Mouse (Mus musculus): ENCODE data around the gene A630076J17Rik. TPM values are rescaled to one million over a fixed set of nuclear protein-coding genes. Genes with fewer than 3 reads are reported as not detected.

Gene A630076J17Rik
- polyA plus RNA-seq, 1 experiment from 2014 or later = not detected

- no peaks in the 10 kb centered on the region for H3K36me3 ChIP-seq
- H3K27me3 ChIP-seq = no peaks in the 10 kb centered on the region
- peaks cover 4% of the 10 kb centered on the region; the same call in 1 of the 2 replicates for H3K4me1 ChIP-seq (replicated peaks)
- H3K9me3 ChIP-seq = no peaks in the 10 kb centered on the region
- H3K4me2 ChIP-seq (replicated peaks) = no peak overlapping the region
- no peak overlapping the region for H3K9ac ChIP-seq (replicated peaks)
- peak; percentile 59 for ATAC-seq
- H3K4me3 ChIP-seq (replicated peaks) = no peak overlapping the region
- WGBS = 26% methylated on average over 2 of the region's 2 CpGs
- no peak overlapping the region for H3K27ac ChIP-seq
These were observed 3.5 kb downstream of the A630076J17Rik start for GRCm38 (mm10) chr3:107233945-107234344.

GRCm38 (mm10) chr3:107238051-107238450 is 7.6 kb downstream of the A630076J17Rik start:
- H3K4me2 ChIP-seq (replicated peaks) = no peak overlapping the region
- no peak overlapping the region for H3K4me3 ChIP-seq (replicated peaks)
- H3K4me1 ChIP-seq (replicated peaks) = peaks cover 11% of the 10 kb centered on the region
- H3K27me3 ChIP-seq = 0 out of 2 replicates have a peak, but pooled peaks cover 4% of the 10 kb centered on the region
- no peak overlapping the region for H3K27ac ChIP-seq
- no peak overlapping the region for H3K9ac ChIP-seq (replicated peaks)
- no peak for ATAC-seq
- no peaks in the 10 kb centered on the region for H3K9me3 ChIP-seq
- WGBS = 76% methylated on average over 2 of the region's 2 CpGs
- H3K36me3 ChIP-seq = no peaks in the 10 kb centered on the region

GRCm38 (mm10) chr3:107238471-107238980 is 8.1 kb downstream of the A630076J17Rik start:
- H3K4me1 ChIP-seq (replicated peaks) = peaks cover 7% of the 10 kb centered on the region
- no peak overlapping the region for H3K4me3 ChIP-seq (replicated peaks)
- WGBS = 90% methylated on average over 8 of the region's 8 CpGs
- no peak overlapping the region for H3K9ac ChIP-seq (replicated peaks)
- no peak overlapping the region for H3K27ac ChIP-seq
- no peaks in the 10 kb centered on the region for H3K9me3 ChIP-seq
- 0 out of 2 replicates have a peak, but pooled peaks cover 4% of the 10 kb centered on the region for H3K27me3 ChIP-seq
- H3K4me2 ChIP-seq (replicated peaks) = no peak overlapping the region
- no peak for ATAC-seq
- H3K36me3 ChIP-seq = no peaks in the 10 kb centered on the region

GRCm38 (mm10) chr3:107239607-107240006 is 9.2 kb downstream of the A630076J17Rik start, which contains the start of gene Prok1:
TSS of gene Prok1 (minus strand) at chr3:107239707.
- Histone ChIP-seq H3K27me3 (0 out of 2 replicates have a peak, but pooled peaks cover 4% of the 10 kb centered on the region), H3K4me3 (replicated peaks) (no peak within 1 kb of the TSS), H3K27ac (no peak within 1 kb of the TSS), H3K9me3 (no peaks in the 10 kb centered on the region), H3K4me2 (replicated peaks) (no peak within 1 kb of the TSS), H3K36me3 (no peaks in the 10 kb centered on the region), H3K4me1 (replicated peaks) (peaks cover 7% of the 10 kb centered on the region), H3K9ac (replicated peaks) (no peak within 1 kb of the TSS)
- ATAC-seq = no peak
- 90% methylated on average over 9 of the region's 9 CpGs for WGBS

- Histone ChIP-seq H3K4me2 (replicated peaks) (peak overlapping the region; percentile 17; the same call in 1 of the 2 replicates), H3K9me3 (no peaks in the 10 kb centered on the region), H3K27ac (no peak overlapping the region), H3K4me3 (replicated peaks) (no peak overlapping the region), H3K4me1 (replicated peaks) (peaks cover 7% of the 10 kb centered on the region), H3K9ac (replicated peaks) (no peak overlapping the region), H3K36me3 (no peaks in the 10 kb centered on the region), H3K27me3 (0 out of 2 replicates have a peak, but pooled peaks cover 4% of the 10 kb centered on the region)
- 29% methylated on average over 14 of the region's 14 CpGs for WGBS
- peak; percentile 35; the same call in 1 of the 2 replicates for ATAC-seq
These were observed 11.1 kb downstream of the A630076J17Rik start for GRCm38 (mm10) chr3:107241389-107242094.

GRCm38 (mm10) chr3:107246876-107247275 is 16.5 kb downstream of the A630076J17Rik start:
- no peak for ATAC-seq
- no peaks in the 10 kb centered on the region for H3K9me3 ChIP-seq
- H3K27me3 ChIP-seq = no peaks in the 10 kb centered on the region
- H3K27ac ChIP-seq = no peak overlapping the region
- H3K36me3 ChIP-seq = no peaks in the 10 kb centered on the region
- H3K4me3 ChIP-seq (replicated peaks) = no peak overlapping the region
- peaks cover 8% of the 10 kb centered on the region; the same call in 1 of the 2 replicates for H3K4me1 ChIP-seq (replicated peaks)
- 80% methylated on average over 6 of the region's 6 CpGs for WGBS
- no peak overlapping the region for H3K4me2 ChIP-seq (replicated peaks)
- no peak overlapping the region for H3K9ac ChIP-seq (replicated peaks)

- Histone ChIP-seq H3K4me2 (replicated peaks) (no peak overlapping the region), H3K4me3 (replicated peaks) (no peak overlapping the region), H3K27ac (no peak overlapping the region), H3K9me3 (no peaks in the 10 kb centered on the region), H3K36me3 (no peaks in the 10 kb centered on the region), H3K4me1 (replicated peaks) (peaks cover 8% of the 10 kb centered on the region; the same call in 1 of the 2 replicates), H3K9ac (replicated peaks) (no peak overlapping the region), H3K27me3 (no peaks in the 10 kb centered on the region)
- WGBS = 75% methylated on average over 3 of the region's 3 CpGs
- ATAC-seq = no peak
These were observed 18.6 kb downstream of the A630076J17Rik start for GRCm38 (mm10) chr3:107249042-107249441.

- H3K4me1 ChIP-seq (replicated peaks) = peaks cover 8% of the 10 kb centered on the region; the same call in 1 of the 2 replicates
- H3K4me3 ChIP-seq (replicated peaks) = no peak overlapping the region
- H3K9me3 ChIP-seq = no peaks in the 10 kb centered on the region
- H3K4me2 ChIP-seq (replicated peaks) = no peak overlapping the region
- no peaks in the 10 kb centered on the region for H3K36me3 ChIP-seq
- WGBS = 76% methylated on average over 2 of the region's 2 CpGs
- H3K9ac ChIP-seq (replicated peaks) = no peak overlapping the region
- no peak for ATAC-seq
- no peak overlapping the region for H3K27ac ChIP-seq
- no peaks in the 10 kb centered on the region for H3K27me3 ChIP-seq
These were observed 19.9 kb downstream of the A630076J17Rik start for GRCm38 (mm10) chr3:107250320-107250719.

GRCm38 (mm10) chr3:107252035-107252434 is 21.6 kb downstream of the A630076J17Rik start:
- Histone ChIP-seq H3K4me3 (replicated peaks) (no peak overlapping the region), H3K9ac (replicated peaks) (no peak overlapping the region), H3K27ac (no peak overlapping the region), H3K4me1 (replicated peaks) (peaks cover 6% of the 10 kb centered on the region; the same call in 1 of the 2 replicates), H3K4me2 (replicated peaks) (no peak overlapping the region), H3K36me3 (no peaks in the 10 kb centered on the region), H3K9me3 (no peaks in the 10 kb centered on the region), H3K27me3 (no peaks in the 10 kb centered on the region)
- WGBS = 78% methylated on average over 4 of the region's 4 CpGs
- ATAC-seq = no peak

GRCm38 (mm10) chr3:107253925-107254324 is 23.5 kb downstream of the A630076J17Rik start:
- Histone ChIP-seq H3K9me3 (no peaks in the 10 kb centered on the region), H3K4me2 (replicated peaks) (no peak overlapping the region), H3K4me1 (replicated peaks) (no peaks in the 10 kb centered on the region), H3K27ac (no peak overlapping the region), H3K9ac (replicated peaks) (no peak overlapping the region), H3K36me3 (no peaks in the 10 kb centered on the region), H3K4me3 (replicated peaks) (no peak overlapping the region), H3K27me3 (no peaks in the 10 kb centered on the region)
- ATAC-seq = no peak
- WGBS = 85% methylated on average over 5 of the region's 5 CpGs

GRCm38 (mm10) chr3:107255992-107256391 is 25.6 kb downstream of the A630076J17Rik start:
- Histone ChIP-seq H3K4me1 (replicated peaks) (peaks cover 6% of the 10 kb centered on the region), H3K27me3 (no peaks in the 10 kb centered on the region), H3K4me2 (replicated peaks) (no peak overlapping the region), H3K27ac (no peak overlapping the region), H3K9ac (replicated peaks) (no peak overlapping the region), H3K4me3 (replicated peaks) (no peak overlapping the region), H3K36me3 (no peaks in the 10 kb centered on the region), H3K9me3 (no peaks in the 10 kb centered on the region)
- WGBS = 90% methylated on average over 3 of the region's 3 CpGs
- ATAC-seq = no peak

- WGBS = 72% methylated on average over 7 of the region's 7 CpGs
- no peak for ATAC-seq
- Histone ChIP-seq H3K9ac (replicated peaks) (no peak overlapping the region), H3K4me1 (replicated peaks) (peaks cover 13% of the 10 kb centered on the region), H3K4me3 (replicated peaks) (no peak overlapping the region), H3K27ac (no peak overlapping the region), H3K36me3 (no peaks in the 10 kb centered on the region), H3K4me2 (replicated peaks) (no peak overlapping the region), H3K9me3 (no peaks in the 10 kb centered on the region), H3K27me3 (no peaks in the 10 kb centered on the region)
These were observed 26.3 kb downstream of the A630076J17Rik start for GRCm38 (mm10) chr3:107256724-107257123.

All from midbrain, embryonic 13.5 days (tissue).